Mouse (Mus musculus) C2C12 (cell line): ENCODE measurements around the gene Srsf9.

Experiments
- CTCF ChIP-seq: IDR thresholded peaks from one replicate; pipeline ENCODE4 v1.5.1; 2011; ENCODE audit not compliant: control insufficient read depth, insufficient read depth, insufficient read length
- MAX ChIP-seq: IDR thresholded peaks from one replicate; pipeline ENCODE4 v1.6.1; 2011; ENCODE audit warnings: mild to moderate bottlenecking, control low read depth
- MYOD1 ChIP-seq: IDR thresholded peaks from one replicate; pipeline ENCODE4 v1.6.1; 2011; ENCODE audit warnings: low read depth; ENCODE audit not compliant: control insufficient read depth, insufficient read length
- USF1 ChIP-seq: IDR thresholded peaks from one replicate; pipeline ENCODE4 v1.6.1; 2011; ENCODE audit warnings: low read depth, mild to moderate bottlenecking, control low read depth, moderate library complexity

- TF ChIP-seq CTCF (no peak), MYOD1 (no peak), MAX (no peak), USF1 (no peak)
These were observed 44.8 kb downstream of the Srsf9 start for GRCm38 (mm10) chr5:115371736-115372135.
